Mouse (Mus musculus) kidney, adult 2 months (tissue): Measurements from ENCODE around the gene Selenon.

Source experiments
- CTCF ChIP-seq: fragments of 200-500 bp; conservative IDR thresholded peaks from 2 replicates; pipeline ENCODE4 v1.5.1; 2011; ENCODE audit warnings: low read depth, mild to moderate bottlenecking, control low read depth, low read length, moderate library complexity, mixed read lengths; ENCODE audit not compliant: insufficient read depth, insufficient read length
- POLR2A ChIP-seq: fragments of 200-500 bp; IDR thresholded peaks from one replicate; pipeline ENCODE4 v1.6.1; 2011; ENCODE audit warnings: low read depth, low read length, control low read depth

- no peak for TF ChIP-seq CTCF
- no peak for TF ChIP-seq POLR2A
Observed at GRCm38 (mm10) chr4:134570704-134571451, 18.9 kb upstream of the Selenon start.
